Mouse (Mus musculus) olfactory bulb, adult 2 months (tissue): ENCODE measurements at regions not wholly inside any gene's neighbourhood (a gene's known extent, or its start where the extent isn't known, plus 50 kb on each side); places are given as distances from the start of the nearest gene placed in this dataset.

Source experiments
- CTCF ChIP-seq: fragments of 200-500 bp; IDR thresholded peaks from 2 replicates; pipeline ENCODE4 v1.5.1; 2012; ENCODE audit warnings: low read depth, mild to moderate bottlenecking, low read length, moderate library complexity; ENCODE audit not compliant: insufficient read depth
- POLR2A ChIP-seq: fragments of 200-500 bp; IDR thresholded peaks from 2 replicates; pipeline ENCODE4 v1.6.1; 2012; ENCODE audit warnings: mild to moderate bottlenecking, low read depth, low read length, moderate library complexity; ENCODE audit not compliant: insufficient read depth

DNA sequence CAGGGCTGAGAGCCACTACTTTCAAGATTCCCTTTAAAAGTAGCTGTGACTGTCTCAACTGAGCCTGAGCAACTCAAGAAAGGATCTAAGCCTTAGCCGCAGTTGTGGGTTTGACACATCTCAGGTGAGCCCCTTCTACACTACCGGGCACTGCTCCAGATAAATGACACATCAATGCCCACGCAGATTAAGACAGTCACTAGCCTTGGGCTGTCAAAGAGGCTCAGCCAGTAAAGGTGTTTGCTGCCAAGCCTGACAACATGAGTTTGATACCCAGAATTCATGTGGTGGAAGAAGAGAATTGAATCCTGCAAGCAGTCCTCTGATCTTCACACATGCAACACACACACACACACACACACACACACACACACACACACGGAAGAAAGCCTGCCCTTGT is 65.0 kb upstream of the Adpgk start:
- TF ChIP-seq CTCF (no peak), POLR2A (no peak)
